Mouse (Mus musculus) lung, postnatal 14 days (tissue): ENCODE measurements at regions not wholly inside any gene's neighbourhood (a gene's known extent, or its start where the extent isn't known, plus 50 kb on each side); places are given as distances from the start of the nearest gene placed in this dataset.
"Not testable (repeated sequence)": the region's sequence is repeated elsewhere in the genome, so short reads cannot be mapped to it uniquely, and the experiment has no call there.

ENCODE experiments used
- DNase-seq: peaks from one replicate; pipeline ENCODE4 v3.0.0; 2021

- DNase-seq: not testable (repeated sequence)
Measured at GRCm38 (mm10) chr17:9278046-9278445, 143.8 kb upstream of the Gm17728 start.

DNA sequence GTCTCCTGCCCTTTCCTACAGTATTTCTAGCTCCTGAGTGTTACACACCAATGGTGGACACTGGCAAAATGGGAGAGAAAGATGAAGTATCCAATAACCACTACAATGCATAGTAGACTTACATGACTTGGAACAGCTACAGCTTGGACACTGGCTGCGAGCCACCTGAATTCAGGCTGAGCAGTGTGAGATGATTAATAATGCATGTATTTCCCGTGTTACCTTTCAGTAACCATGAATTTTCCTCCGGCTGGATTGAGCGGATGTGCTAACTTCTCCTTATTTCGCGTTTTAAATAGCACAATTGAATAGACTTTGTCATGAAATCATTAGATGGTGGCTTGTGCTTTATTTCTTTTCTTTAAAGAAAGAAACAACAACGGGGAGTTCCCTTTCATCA lies 142.4 kb upstream of the Gm17728 start:
- DNase-seq: no peak

DNA sequence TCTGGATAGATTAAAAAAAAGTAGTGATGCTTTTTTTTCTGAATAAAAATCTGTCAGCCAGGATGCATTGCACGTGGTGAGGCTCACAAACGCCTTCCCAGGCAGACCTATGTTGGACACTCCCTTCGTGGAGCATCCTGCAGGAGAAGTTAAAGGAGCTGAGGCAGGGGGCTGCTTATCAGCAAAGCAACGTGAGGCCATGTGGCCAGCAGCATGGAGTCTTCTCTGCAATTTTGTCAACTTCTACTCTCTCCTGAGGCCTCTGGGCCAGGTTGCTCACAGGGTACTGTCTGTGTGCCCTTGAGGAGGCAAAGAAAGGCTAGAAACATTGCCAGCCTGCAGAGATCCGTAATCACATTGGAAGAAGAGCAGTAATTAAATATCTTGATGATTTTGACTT lies 140.0 kb upstream of the Gm17728 start:
- no peak for DNase-seq

DNA sequence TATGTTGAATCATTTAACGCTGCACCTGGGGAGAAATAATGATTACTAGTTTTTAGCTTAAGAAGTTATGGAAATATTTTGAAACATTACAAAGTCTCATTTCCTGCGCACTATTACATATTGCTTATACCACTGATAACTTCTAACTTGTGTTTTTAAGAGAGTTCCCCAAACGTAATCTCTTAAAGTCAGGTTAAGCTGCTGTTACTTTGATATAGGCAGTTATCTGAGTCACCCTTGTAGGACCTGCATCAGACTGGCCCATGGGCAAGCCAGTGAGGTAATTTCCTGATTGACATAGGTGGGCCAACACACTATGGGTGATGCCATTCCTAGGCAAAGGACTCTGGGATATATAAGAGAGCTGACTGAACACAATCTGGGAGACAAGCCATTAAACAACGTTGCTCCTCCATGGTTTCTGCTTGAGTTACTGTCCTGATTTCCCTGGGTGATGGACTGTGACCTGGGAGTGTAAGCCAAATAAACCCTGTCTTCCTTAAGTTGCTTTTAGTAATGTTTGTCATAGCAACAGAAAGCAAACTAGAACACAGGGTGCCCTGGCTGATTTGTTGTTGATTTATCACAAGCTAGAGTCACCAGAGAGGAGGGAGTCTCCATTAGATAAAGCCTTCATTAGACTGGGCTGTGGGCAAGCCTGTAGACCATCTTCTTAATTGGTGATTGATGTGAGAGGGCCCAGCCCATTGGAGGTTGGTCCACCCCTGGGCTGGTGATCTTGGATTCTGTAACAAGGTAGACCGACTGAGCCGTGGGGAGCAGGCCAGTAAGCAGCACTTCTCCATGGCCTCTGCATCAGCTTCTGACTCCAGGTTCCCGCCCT lies 139.3 kb upstream of the Gm17728 start:
- no peak for DNase-seq

- no peak for DNase-seq
Measured at GRCm38 (mm10) chr17:9286431-9286830, 135.4 kb upstream of the Gm17728 start.

DNA sequence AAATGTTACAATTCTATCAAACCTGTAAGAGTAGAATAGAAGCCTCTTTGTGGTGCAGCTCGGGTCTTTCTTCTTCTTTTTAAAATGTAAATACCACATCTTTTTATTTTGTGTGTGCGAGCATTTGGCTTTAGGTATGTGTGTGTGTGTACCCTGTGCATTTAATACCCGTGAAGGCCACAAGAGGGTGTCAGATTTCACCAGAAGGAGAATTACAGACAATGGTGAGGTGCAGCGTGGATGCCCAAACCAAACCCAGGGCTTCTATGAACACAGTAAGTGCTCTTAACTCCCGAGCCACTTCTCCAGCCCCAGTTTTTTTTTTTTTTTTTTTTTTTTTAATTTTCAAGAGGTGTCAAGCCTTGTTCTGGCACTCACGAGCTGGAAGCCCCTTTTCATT lies 135.0 kb upstream of the Gm17728 start:
- DNase-seq: no peak

- no peak for DNase-seq
Measured at GRCm38 (mm10) chr17:9287682-9288081, 134.2 kb upstream of the Gm17728 start.

DNA sequence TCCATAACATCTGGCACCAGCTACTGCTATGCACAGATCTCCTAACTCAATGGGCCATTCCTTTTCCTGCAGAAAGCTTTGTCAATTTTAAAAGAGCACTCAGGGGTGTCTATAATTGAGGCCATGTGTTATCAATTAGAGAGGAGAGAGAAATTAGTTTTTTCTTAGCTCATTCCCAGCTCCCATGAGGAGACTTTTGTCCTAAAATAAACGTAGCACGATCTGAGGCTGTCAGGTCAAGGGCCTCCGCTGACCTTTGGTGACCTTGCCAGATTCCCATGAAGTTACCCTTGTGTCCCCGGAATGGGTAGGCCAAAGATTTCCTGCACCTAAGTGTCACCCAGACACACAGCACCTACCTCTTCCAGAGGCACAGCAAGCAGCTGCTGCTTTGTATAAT lies 130.3 kb upstream of the Gm17728 start:
- no peak for DNase-seq

- DNase-seq: no peak
Measured at GRCm38 (mm10) chr17:9292296-9292695, 129.6 kb upstream of the Gm17728 start.

DNA sequence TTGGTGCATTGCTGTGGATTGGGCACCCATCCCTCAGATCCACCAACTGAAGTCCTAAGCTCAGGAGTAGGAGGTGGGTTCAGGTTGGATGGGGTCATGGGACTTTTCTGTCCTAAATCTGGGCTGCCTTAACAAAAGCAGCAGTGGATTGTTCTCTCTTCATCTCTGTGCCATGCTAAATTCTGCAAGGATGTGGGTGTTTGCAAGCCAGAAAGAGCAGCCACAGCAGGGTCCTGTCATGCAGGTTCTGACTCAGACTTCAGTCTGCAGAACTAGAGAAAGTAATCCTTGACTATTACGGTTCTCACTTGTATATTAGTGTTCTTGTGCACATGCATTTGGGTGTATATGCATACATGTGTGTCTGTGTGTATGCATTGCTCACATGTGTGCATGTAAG lies 125.5 kb upstream of the Gm17728 start:
- no peak for DNase-seq

DNA sequence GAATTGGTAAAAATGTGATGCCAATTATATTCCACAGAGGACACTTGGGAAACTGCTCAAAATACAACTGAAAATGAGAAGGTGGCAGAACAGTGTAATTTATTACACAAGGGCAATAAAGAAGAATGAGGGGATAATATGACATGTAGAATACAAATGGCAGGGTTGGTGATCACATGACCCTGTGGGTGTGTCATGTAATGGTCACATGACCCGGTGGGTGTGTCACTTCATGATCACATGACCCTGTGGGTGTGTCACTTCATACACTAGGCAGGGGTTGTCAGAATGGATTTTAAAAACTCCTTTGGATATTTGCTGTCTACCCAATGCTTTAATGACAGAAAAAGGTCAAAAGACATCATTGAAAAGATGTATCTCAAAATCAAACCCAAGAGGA lies 123.6 kb upstream of the Gm17728 start:
- no peak for DNase-seq

GRCm38 (mm10) chr17:9301101-9301501 lies 120.8 kb upstream of the Gm17728 start:
- no peak for DNase-seq

DNA sequence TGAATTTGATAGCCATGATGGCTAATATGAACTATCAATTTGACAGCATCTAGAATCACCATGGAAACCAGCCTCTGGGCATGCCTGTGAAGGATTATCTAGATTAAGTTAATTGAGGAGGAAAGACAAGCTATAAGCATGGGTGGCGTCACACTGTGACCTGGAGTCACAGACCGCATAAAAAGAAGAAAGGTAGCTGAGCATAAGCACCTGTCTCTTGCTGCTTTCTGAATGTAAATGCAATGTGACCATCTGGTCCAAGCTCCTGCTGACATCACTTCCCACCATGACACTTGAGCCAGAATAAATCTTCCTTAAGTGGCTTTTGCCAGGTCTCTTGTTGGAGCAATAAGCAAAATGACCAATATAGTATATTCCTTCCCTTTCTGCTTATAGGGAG lies 113.4 kb upstream of the Gm17728 start:
- no peak for DNase-seq

GRCm38 (mm10) chr17:9322772-9323171 lies 99.1 kb upstream of the Gm17728 start:
- DNase-seq: no peak

DNA sequence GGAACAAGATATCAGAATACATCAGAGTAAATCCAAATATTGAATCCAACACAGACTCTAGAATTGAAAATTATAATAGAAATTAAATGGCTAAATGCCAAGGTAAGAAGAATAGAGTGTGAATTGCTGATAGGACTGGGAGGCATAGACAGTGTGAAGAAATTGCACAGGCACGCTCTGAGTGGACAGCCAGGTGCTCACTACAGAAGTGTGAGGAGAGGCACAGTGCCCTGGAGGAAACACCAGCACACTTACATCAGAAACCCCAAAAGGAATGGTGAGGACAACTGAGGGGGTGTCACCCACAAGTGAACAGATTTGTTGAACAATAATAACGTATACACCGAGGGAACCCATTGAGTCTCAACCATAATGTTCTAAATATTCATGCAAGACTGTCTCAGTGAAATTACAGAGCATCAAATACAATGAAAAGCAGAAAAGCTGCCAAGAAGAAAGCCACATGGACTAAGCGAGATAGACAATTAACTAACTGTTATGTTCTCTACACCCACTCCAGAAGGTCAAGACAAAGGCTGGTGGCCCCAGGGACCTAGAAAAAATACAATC lies 92.9 kb upstream of the Gm17728 start:
- DNase-seq: no peak

DNA sequence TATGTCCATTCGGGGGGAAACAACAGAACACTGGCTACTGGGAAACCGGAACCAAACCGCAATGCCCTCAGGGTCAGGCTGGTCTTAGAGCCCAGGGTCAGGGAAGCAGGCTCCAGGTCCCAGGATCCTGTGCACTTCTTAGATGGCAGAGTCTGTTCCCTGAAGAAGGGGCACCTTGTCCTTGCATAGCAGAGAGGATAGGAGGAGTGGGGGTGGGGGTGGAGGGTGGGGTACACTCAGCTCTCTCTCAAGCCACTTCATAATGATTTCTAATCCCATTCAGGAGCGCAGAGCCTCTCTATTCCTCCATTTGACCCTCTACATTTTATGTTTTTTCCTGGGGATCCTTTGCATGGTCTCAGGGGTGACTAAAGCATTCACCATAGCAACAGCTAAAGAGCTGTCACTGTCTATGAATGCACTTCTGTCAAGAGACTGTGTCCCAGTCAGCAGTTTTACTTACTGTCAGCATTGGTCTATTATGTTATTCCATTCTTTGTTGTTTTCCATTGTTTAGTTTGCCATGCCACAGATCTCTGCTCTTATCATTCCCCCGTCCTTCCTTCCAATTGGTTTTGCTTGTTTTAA lies 64.2 kb upstream of the Gm17728 start:
- DNase-seq: no peak
